Mouse (Mus musculus): Measurements from ENCODE around the gene A4galt. TPM values are rescaled to one million over a fixed set of nuclear protein-coding genes. Genes with fewer than 3 reads are reported as not detected.
"Not testable (repeated sequence)": the region's sequence is repeated elsewhere in the genome, so short reads cannot be mapped to it uniquely, and the experiment has no call there.

A4galt gene
- polyA plus RNA-seq, 1 experiment from 2014 or later, result 26.5 TPM

GRCm38 (mm10) chr15:83284828-83285227, 33.3 kb upstream of the A4galt start:
- Histone ChIP-seq H3K27me3 (ENCODE audit: insufficient read depth, low read length) (no peaks in the 10 kb centered on the region), H3K4me2 (ENCODE audit: low read length) (no peak overlapping the region), H3K36me3 (ENCODE audit: insufficient read depth, low read length) (no peaks in the 10 kb centered on the region), H3K4me1 (replicated peaks; ENCODE audit: insufficient read depth, low read length) (no peaks in the 10 kb centered on the region), H3K9me3 (replicated peaks; ENCODE audit: low read length) (no peaks in the 10 kb centered on the region), H3K9ac (ENCODE audit: low read depth, low read length) (no peak overlapping the region), H3K27ac (no peak overlapping the region), H3K4me3 (replicated peaks; ENCODE audit: low read depth, low read length) (no peak overlapping the region)
- ATAC-seq (replicated peaks; ENCODE audit: low FRiP score, low read depth) (no peak), DNase-seq (ENCODE audit: low spot score) (no peak)
- TF ChIP-seq CTCF (IDR thresholded peaks at IDR 0.05; ENCODE audit: low read depth), result no peak
- WGBS, result 77% methylated on average over 8 of the region's 8 CpGs

DNA sequence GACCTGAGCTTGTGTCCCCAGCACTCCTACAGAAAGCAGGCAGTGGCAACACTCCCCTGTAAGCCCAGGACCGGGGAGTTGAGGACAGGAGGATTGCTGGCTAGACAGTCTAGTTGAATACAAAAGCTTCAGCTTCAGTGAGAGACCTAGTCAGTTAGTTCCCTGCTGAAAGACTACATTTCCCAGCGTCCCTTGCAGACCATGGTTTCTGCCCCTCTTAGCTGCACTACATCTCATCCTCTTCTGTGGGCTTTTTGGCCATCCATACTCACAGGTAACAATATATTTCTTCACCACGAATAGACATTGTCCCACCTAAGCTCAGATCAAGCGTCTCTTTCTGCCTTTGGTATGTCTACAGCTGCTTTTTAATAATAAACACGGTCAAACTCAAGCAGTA, 30.8 kb upstream of the A4galt start:
- 73% methylated on average over 5 of the region's 5 CpGs for WGBS
- H3K9ac ChIP-seq (ENCODE audit: low read depth, low read length), result no peak overlapping the region
- DNase-seq (ENCODE audit: low spot score) (no peak), ATAC-seq (replicated peaks; ENCODE audit: low FRiP score, low read depth) (no peak)
- H3K4me1 ChIP-seq (replicated peaks; ENCODE audit: insufficient read depth, low read length), result no peaks in the 10 kb centered on the region
- H3K27me3 ChIP-seq (ENCODE audit: insufficient read depth, low read length), result no peaks in the 10 kb centered on the region
- no peak overlapping the region for H3K27ac ChIP-seq
- H3K4me3 ChIP-seq (replicated peaks; ENCODE audit: low read depth, low read length), result no peak overlapping the region
- H3K36me3 ChIP-seq (ENCODE audit: insufficient read depth, low read length), result no peaks in the 10 kb centered on the region
- no peak for TF ChIP-seq CTCF (IDR thresholded peaks at IDR 0.05; ENCODE audit: low read depth)
- no peak overlapping the region for H3K4me2 ChIP-seq (ENCODE audit: low read length)
- H3K9me3 ChIP-seq (replicated peaks; ENCODE audit: low read length), result no peaks in the 10 kb centered on the region

DNA sequence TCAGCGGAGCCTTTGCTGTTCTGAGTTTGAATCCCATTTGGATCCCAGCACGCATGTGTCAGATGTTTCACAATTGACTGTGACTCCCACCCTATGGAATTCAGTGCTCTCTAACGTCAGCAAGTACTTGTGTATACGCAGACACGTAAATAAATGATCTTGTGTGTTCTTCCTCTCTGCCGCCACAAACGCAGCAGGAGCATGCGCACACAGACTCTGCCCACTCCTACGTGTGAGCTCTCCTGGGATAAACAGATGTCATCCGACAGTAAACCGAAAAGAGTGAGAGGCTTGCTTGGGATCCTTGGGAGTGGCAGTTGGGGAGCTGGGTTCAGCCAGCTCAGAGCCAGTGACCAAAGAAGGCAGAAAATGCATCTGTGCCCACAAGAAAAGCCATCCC, 29.7 kb upstream of the A4galt start:
- H3K27me3 ChIP-seq (ENCODE audit: insufficient read depth, low read length), result no peaks in the 10 kb centered on the region
- H3K9ac ChIP-seq (ENCODE audit: low read depth, low read length), result no peak overlapping the region
- WGBS, result 66% methylated on average over 11 of the region's 11 CpGs
- no peak overlapping the region for H3K4me3 ChIP-seq (replicated peaks; ENCODE audit: low read depth, low read length)
- no peak for DNase-seq (ENCODE audit: low spot score)
- no peak overlapping the region for H3K4me2 ChIP-seq (ENCODE audit: low read length)
- H3K27ac ChIP-seq, result no peak overlapping the region
- ATAC-seq (replicated peaks; ENCODE audit: low FRiP score, low read depth), result no peak
- H3K4me1 ChIP-seq (replicated peaks; ENCODE audit: insufficient read depth, low read length), result no peaks in the 10 kb centered on the region
- H3K36me3 ChIP-seq (ENCODE audit: insufficient read depth, low read length), result no peaks in the 10 kb centered on the region
- no peaks in the 10 kb centered on the region for H3K9me3 ChIP-seq (replicated peaks; ENCODE audit: low read length)
- TF ChIP-seq CTCF (IDR thresholded peaks at IDR 0.05; ENCODE audit: low read depth), result no peak

DNA sequence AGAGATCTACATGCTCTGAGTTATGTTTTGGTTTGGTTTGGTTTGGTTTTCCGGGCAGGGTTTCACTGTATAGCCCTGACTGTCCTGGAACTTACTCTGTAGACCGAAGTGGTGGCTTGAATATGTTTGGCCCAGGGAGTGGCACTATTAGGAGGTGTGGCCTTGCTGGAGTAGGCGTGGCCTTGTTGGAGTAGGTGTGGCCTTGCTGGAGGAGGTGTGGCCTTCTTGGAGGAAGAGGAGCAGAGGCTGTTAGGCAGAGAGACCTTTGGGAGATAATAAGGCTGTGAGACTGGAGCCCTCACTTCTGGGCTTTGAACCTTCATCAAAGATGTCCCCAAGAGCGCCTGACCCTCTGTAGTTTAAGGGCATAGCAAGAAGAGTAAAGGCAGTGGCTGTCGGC, 27.0 kb upstream of the A4galt start:
- Histone ChIP-seq H3K9me3 (replicated peaks; ENCODE audit: low read length) (no peaks in the 10 kb centered on the region), H3K36me3 (ENCODE audit: insufficient read depth, low read length) (no peaks in the 10 kb centered on the region), H3K4me2 (ENCODE audit: low read length) (no peak overlapping the region), H3K9ac (ENCODE audit: low read depth, low read length) (no peak overlapping the region), H3K4me3 (replicated peaks; ENCODE audit: low read depth, low read length) (no peak overlapping the region), H3K4me1 (replicated peaks; ENCODE audit: insufficient read depth, low read length) (no peaks in the 10 kb centered on the region), H3K27ac (no peak overlapping the region), H3K27me3 (ENCODE audit: insufficient read depth, low read length) (no peaks in the 10 kb centered on the region)
- TF ChIP-seq CTCF (IDR thresholded peaks at IDR 0.05; ENCODE audit: low read depth), result no peak
- ATAC-seq (replicated peaks; ENCODE audit: low FRiP score, low read depth) (no peak), DNase-seq (ENCODE audit: low spot score) (no peak)
- 89% methylated on average over 5 of the region's 5 CpGs for WGBS

DNA sequence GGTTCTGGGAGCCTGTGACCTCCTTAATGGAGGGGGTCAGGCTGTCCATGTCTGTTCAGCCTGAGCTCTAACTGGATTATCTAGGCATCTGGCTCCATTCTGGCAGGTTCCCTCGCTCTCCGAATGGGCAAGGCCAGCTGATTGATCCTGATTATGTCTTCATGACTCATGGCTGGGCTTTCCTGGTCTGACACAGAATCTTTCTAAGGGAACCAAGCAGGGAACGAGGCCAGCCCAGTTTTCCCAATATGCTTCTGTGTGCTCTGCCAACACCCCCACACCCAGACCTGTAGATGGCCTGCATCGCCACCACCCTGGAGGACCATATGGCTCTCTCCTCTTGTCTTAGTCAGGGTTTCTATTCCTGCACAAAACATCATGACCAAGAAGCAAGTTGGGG, 25.9 kb upstream of the A4galt start:
- Histone ChIP-seq H3K9ac (ENCODE audit: low read depth, low read length) (no peak overlapping the region), H3K4me3 (replicated peaks; ENCODE audit: low read depth, low read length) (no peak overlapping the region), H3K9me3 (replicated peaks; ENCODE audit: low read length) (no peaks in the 10 kb centered on the region), H3K27ac (no peak overlapping the region), H3K36me3 (ENCODE audit: insufficient read depth, low read length) (no peaks in the 10 kb centered on the region), H3K4me1 (replicated peaks; ENCODE audit: insufficient read depth, low read length) (no peaks in the 10 kb centered on the region), H3K27me3 (ENCODE audit: insufficient read depth, low read length) (no peaks in the 10 kb centered on the region), H3K4me2 (ENCODE audit: low read length) (no peak overlapping the region)
- no peak for DNase-seq (ENCODE audit: low spot score)
- TF ChIP-seq CTCF (IDR thresholded peaks at IDR 0.05; ENCODE audit: low read depth), result no peak
- WGBS, result 79% methylated on average over 4 of the region's 4 CpGs
- no peak for ATAC-seq (replicated peaks; ENCODE audit: low FRiP score, low read depth)

DNA sequence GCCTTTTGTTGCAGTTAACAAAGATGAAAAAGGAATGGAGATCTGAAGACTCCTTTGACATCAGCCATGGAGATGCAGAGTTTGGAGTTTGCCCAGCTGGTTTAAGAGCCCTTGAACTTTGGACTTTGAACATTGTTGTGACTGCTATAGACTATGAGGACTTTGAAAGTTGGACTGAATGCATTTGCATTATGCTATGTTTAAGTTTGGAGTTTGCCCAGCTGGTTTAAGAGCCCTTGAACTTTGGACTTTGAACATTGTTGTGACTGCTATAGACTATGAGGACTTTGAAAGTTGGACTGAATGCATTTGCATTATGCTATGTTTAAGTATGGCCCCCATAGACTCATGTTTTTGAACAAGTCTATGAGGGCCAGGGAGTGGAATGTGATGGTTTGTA, 22.7 kb upstream of the A4galt start:
- not testable (repeated sequence) for H3K9ac ChIP-seq (ENCODE audit: low read depth, low read length); H3K9me3 ChIP-seq (replicated peaks; ENCODE audit: low read length); DNase-seq (ENCODE audit: low spot score); ATAC-seq (replicated peaks; ENCODE audit: low FRiP score, low read depth); H3K4me2 ChIP-seq (ENCODE audit: low read length); H3K4me1 ChIP-seq (replicated peaks; ENCODE audit: insufficient read depth, low read length); H3K27ac ChIP-seq; H3K27me3 ChIP-seq (ENCODE audit: insufficient read depth, low read length); H3K36me3 ChIP-seq (ENCODE audit: insufficient read depth, low read length); H3K4me3 ChIP-seq (replicated peaks; ENCODE audit: low read depth, low read length)

GRCm38 (mm10) chr15:83273017-83273416, 21.4 kb upstream of the A4galt start:
- no peak for TF ChIP-seq CTCF (IDR thresholded peaks at IDR 0.05; ENCODE audit: low read depth)
- no peaks in the 10 kb centered on the region for H3K27me3 ChIP-seq (ENCODE audit: insufficient read depth, low read length)
- H3K4me2 ChIP-seq (ENCODE audit: low read length), result no peak overlapping the region
- no peaks in the 10 kb centered on the region for H3K9me3 ChIP-seq (replicated peaks; ENCODE audit: low read length)
- no peak for ATAC-seq (replicated peaks; ENCODE audit: low FRiP score, low read depth)
- no peak for DNase-seq (ENCODE audit: low spot score)
- 79% methylated on average over 2 of the region's 2 CpGs for whole genome bisulfite sequencing
- H3K4me1 ChIP-seq (replicated peaks; ENCODE audit: insufficient read depth, low read length), result no peaks in the 10 kb centered on the region
- H3K4me3 ChIP-seq (replicated peaks; ENCODE audit: low read depth, low read length), result no peak overlapping the region
- H3K36me3 ChIP-seq (ENCODE audit: insufficient read depth, low read length), result no peaks in the 10 kb centered on the region
- no peak overlapping the region for H3K9ac ChIP-seq (ENCODE audit: low read depth, low read length)
- no peak overlapping the region for H3K27ac ChIP-seq

- H3K9me3 ChIP-seq (replicated peaks; ENCODE audit: low read length); H3K36me3 ChIP-seq (ENCODE audit: insufficient read depth, low read length); H3K4me1 ChIP-seq (replicated peaks; ENCODE audit: insufficient read depth, low read length); H3K27ac ChIP-seq; H3K4me3 ChIP-seq (replicated peaks; ENCODE audit: low read depth, low read length); DNase-seq (ENCODE audit: low spot score); H3K4me2 ChIP-seq (ENCODE audit: low read length); H3K27me3 ChIP-seq (ENCODE audit: insufficient read depth, low read length); ATAC-seq (replicated peaks; ENCODE audit: low FRiP score, low read depth); H3K9ac ChIP-seq (ENCODE audit: low read depth, low read length): not testable (repeated sequence)
- 24% methylated on average over 9 of the region's 9 CpGs for WGBS
Measured at GRCm38 (mm10) chr15:83271221-83271620, 19.6 kb upstream of the A4galt start.

GRCm38 (mm10) chr15:83269985-83270384, 18.4 kb upstream of the A4galt start:
- not testable (repeated sequence) for H3K9ac ChIP-seq (ENCODE audit: low read depth, low read length); H3K9me3 ChIP-seq (replicated peaks; ENCODE audit: low read length); DNase-seq (ENCODE audit: low spot score); H3K27me3 ChIP-seq (ENCODE audit: insufficient read depth, low read length); H3K4me1 ChIP-seq (replicated peaks; ENCODE audit: insufficient read depth, low read length); H3K36me3 ChIP-seq (ENCODE audit: insufficient read depth, low read length); H3K27ac ChIP-seq; ATAC-seq (replicated peaks; ENCODE audit: low FRiP score, low read depth); H3K4me3 ChIP-seq (replicated peaks; ENCODE audit: low read depth, low read length); H3K4me2 ChIP-seq (ENCODE audit: low read length)
- WGBS, result 69% methylated on average over 6 of the region's 6 CpGs

DNA sequence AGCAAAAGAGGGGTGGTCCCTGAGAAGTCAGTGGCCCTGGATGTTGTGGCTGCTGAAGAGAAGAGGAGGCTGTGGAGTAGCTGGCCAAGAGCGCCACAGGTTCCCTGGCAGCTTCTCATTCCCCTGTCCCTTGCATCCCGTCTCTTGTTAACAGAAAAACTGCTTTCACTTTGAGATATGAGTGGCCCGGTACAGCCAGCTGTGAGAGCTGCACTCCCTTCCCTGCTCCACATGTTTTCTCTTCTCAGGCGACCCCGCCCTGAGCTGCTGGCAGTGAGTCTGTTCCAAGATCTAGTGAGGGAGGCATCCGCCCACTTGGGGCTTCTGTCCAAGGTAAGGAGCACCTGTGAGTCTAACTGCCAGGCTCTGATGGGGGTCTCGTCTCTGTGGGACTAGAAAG, 16.9 kb upstream of the A4galt start:
- ATAC-seq (replicated peaks; ENCODE audit: low FRiP score, low read depth), result not testable (repeated sequence)

More for the DNA sequence above, 16.9 kb upstream of the A4galt start:
- WGBS, result 33% methylated on average over 6 of the region's 7 CpGs
- not testable (repeated sequence) for H3K9ac ChIP-seq (ENCODE audit: low read depth, low read length); H3K4me3 ChIP-seq (replicated peaks; ENCODE audit: low read depth, low read length); H3K9me3 ChIP-seq (replicated peaks; ENCODE audit: low read length); H3K36me3 ChIP-seq (ENCODE audit: insufficient read depth, low read length); H3K27me3 ChIP-seq (ENCODE audit: insufficient read depth, low read length); H3K4me2 ChIP-seq (ENCODE audit: low read length); DNase-seq (ENCODE audit: low spot score); H3K4me1 ChIP-seq (replicated peaks; ENCODE audit: insufficient read depth, low read length)
- peak overlapping the region; percentile 19; the same call in 1 of the 2 replicates for H3K27ac ChIP-seq
